Mouse (Mus musculus): ENCODE measurements around the gene Gid8.

The Gid8 gene

DNA sequence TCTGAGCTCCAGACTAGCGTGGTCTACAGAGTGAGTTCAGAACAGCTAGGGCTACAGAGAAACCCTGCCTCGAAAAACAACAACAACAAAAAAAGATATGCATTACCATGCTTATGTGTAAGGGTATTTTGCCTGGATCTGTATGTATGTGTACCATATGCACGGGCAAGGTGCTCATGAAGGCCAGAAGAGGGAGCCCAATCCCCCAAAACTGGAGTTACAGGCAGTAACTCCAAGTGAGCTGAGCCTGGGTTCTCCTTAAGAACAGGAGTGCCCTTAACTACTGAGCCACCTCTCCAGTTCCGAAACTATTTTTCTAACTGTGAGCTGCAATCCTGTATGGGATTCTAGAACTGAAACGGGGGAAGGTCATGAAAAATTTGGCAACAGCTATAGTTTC lies 3.9 kb upstream of the Gid8 start:
- in situ Hi-C loops (cut with MboI, MseI) = loop anchor here (10.0 to 25.0 kb wide), 4 partner anchors 121 to 881 kb away; partner anchors contain the start of genes Arfrp1 (in 1 of the 2), Dnajc5 (in 1 of the 2), Mrgbp (in 1 of the 2) and Ogfr (in 1 of the 2)

DNA sequence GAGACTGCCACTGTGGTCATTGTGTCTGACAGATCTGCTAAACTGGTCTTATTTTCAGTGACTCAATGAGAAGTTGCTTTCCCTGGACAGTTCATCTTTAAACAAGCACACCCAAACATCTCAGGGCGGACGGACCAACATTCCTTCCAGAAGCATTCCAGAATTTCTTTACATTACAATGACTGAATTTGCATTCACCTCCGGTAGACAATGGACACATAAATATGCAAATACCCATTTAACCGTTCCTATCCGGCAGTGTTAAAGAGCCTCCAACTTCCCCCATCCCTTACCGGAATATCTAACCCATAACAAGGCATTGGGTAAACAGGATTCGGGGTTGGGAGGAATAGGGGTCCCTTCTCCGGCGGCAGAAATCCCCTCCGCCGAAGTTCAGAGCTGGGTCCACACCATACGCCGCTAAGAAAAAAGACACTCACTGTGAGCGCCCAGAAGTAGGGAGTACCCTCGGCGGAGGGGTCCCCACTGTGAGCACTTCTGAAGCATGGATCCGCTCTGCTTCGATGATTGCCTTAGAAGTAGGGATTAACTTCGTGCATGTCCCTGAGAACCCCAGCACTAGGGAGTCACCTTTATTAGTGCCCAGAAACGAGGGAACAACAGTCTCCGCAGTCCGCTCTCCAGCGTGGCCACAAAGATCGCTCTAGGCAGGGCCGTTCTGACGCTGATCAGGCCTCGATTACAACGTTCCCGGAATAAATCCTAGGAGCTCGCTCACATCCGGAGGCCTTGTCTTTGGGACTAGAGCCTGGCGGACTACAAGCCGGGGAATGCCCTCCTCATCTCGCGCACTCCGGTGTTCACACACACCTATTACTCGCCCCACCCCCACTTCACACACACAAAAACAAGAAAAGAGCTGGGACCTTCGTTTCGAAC lies 644 bp upstream of the Gid8 start:
- in situ Hi-C loops (cut with MboI, MseI) = loop anchor here (10.0 to 25.0 kb wide), 4 partner anchors 124 to 878 kb away; partner anchors contain the start of genes Arfrp1 (in 1 of the 2), Dnajc5 (in 1 of the 2), Mrgbp (in 1 of the 2) and Ogfr (in 1 of the 2)

DNA sequence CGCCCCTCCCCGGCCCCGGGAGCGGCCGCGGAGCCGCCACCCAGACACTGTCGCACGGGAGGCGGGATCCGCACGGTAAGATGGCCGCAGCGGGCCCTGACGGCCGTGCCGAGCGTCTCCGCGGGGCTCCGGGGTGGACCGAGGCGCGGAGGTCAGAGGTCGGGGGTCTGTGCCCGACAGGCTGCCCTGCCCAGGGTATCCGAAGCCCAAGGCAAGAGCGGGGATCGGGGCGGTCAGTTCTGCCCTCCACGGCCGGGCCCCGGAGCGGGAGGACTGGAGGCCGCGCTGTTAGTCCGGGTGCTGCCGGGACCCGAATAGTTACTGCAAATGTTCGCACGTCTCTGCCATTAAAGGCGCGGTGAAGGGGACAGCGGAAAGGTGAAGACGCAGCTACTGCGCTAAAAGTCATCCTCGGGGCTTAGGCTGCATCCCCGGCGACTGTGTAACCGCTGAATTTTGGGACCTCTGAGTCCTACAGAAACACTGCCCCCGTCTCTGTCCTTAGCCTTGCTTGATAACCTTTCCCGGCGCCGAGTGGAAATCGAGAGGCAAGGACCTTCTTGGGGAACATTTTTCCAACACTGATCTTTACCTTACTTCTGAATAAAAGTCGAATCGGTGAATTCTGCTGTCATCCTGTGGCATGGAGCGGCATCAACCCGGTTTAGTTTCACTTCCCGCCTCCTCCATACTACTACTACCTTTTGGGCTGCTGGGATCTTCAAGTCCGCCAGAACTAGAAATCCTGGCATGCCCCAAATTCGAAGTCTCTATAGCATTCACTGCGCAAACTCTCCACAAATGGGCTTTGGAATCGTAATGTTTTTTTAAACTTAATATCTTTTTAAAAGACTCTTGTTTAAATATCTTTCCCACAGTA lies 599 bp downstream of the Gid8 start:
- in situ Hi-C loops (cut with MboI, MseI) = loop anchor here (25.0 kb wide), 3 partner anchors 652 to 877 kb away; partner anchors contain the start of genes Arfrp1 (in 1 of the 2), Dnajc5 (in 1 of the 2), Prpf6 (in 1 of the 2) and Samd10 (in 1 of the 2)

DNA sequence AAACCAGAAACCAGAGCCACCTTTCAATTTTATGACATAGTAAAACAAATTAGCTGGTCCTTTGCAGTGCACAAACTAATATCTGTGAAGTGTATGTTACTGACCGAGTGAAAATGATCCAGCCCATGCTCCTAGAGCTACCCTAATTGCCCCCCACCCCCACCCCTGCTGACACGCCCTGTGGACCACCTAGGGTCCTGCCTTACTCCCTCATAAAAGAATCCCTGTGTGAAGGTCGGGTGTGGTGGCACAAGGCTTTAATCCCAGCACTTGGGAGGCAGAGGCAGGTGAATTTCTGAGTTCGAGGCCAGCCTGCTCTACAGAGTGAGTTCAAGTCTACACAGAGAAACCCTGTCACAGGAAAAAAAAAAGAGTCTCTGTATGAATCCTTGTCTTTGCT lies 1.6 kb downstream of the Gid8 start:
- in situ Hi-C loops (cut with MboI, MseI) = loop anchor here (25.0 kb wide), 3 partner anchors 651 to 876 kb away; partner anchors contain the start of genes Arfrp1 (in 1 of the 2), Dnajc5 (in 1 of the 2), Prpf6 (in 1 of the 2) and Samd10 (in 1 of the 2)

DNA sequence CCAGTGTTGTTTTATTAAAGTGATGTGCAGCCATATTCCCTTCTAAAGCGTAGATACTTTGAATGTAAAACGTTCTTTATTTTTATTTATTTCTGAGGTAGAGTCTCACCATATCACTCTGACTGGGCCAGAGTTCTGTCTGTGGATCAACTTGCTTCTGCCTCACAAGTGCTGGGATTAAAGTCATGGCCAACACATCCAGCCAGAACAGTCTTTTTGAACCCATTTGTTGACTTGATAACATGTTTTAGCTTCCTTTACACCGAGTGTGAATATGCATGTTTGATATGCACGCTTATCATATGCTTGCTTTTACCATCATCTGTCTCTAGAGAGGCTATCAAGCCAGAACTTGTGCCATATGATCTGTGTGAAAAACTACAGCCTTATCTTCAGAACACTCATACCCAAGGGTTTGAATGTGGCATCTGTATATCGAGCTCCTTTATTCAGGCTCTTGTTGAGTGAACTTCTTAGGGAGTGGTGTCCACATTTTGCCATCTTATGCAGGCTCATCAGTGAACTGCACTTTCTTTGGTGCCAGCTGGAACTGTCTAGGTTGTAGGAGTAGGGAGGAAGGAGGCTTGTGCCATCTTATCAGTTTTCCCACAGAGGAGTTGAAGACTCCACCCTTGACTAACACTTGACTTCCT lies 2.2 kb downstream of the Gid8 start:
- in situ Hi-C loops (cut with MboI, MseI) = loop anchor here (25.0 kb wide), 3 partner anchors 650 to 875 kb away; partner anchors contain the start of genes Arfrp1 (in 1 of the 2), Dnajc5 (in 1 of the 2), Prpf6 (in 1 of the 2) and Samd10 (in 1 of the 2)

DNA sequence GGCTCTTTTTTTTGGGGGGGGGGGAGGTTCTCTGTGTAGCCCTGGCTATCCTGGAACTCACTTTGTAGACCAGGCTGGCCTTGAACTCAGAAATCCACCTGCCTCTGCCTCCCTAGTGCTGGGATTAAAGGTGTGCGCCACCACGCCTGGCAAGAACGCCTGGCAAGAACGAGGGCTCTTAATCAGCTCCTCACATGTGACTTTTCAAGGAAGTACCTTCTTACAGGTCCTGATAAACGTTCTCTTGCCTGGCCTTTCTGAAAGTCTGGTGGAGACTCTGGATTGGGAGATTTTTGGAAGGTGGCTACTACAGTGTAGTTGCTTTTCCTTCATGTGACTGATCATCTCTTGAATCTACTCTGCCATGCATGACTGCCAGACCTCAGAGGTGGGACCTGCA lies 12.8 kb downstream of the Gid8 start:
- in situ Hi-C loops (cut with MboI, MseI) = loop anchor here (25.0 kb wide), 3 partner anchors 640 to 865 kb away; partner anchors contain the start of genes Arfrp1 (in 1 of the 2), Dnajc5 (in 1 of the 2), Prpf6 (in 1 of the 2) and Samd10 (in 1 of the 2)

DNA sequence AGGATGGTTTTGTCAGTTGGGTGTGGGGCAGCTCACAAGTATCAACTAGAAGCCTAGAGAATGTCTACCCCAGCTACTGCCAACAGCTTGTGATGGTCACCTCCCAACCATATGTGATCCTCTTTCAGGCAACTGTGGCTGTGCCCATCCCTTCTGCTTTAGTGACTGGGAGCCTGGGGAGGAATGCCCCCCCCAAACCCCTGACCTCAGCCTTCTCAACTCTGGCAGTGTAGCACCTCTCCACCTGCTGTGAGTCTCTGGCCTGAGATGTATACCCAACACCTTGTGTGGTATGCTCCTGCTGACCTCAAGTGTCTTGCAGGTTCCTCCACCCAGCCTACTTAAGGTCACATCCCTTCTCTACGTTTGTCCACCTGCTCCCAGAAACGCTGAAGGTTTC lies 13.9 kb downstream of the Gid8 start:
- in situ Hi-C loops (cut with MboI, MseI) = loop anchor here (25.0 kb wide), 3 partner anchors 638 to 863 kb away; partner anchors contain the start of genes Arfrp1 (in 1 of the 2), Dnajc5 (in 1 of the 2), Prpf6 (in 1 of the 2) and Samd10 (in 1 of the 2)

DNA sequence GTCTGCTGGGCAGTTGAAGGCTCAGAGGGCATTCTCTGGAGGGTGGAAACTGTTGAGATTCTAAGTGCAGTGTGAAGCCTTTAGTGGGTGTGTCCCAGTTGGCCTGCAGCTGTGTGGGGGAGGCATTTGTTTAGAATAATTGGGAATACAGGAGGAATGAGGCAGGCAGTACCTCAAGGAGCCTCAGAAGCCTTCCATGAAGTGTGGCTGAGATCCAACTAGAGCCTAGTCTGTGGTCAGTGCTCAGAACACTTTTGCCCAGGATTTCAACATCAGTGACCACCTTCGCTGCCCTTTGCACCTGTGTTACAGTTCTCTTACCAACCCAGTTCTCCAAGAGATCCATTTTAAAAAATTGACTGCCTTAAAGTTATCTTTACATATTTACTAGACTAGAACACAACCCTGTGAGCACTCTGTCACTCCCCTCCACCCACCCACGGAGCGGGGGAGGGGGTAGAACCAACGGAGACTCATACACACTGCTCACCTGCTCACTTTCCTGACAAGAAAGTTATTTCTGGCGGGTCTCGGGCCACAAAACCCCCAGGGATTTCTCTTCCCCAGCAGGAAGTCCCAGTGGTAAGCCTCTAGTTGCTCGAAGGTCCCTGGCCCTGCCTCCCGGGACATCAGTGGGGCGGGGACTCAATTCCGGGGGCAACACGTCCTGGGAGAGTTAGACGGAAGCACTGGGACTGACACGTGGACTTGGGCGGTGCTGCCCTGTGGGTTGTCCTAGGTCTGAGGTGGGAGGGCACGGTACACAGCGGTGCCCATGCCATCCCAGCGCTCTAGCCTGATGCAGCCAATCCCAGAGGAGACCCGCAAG lies 14.9 kb downstream of the Gid8 start, which contains the start of gene Slc17a9:
Slc17a9 (plus strand) TSS at position 679 of the 829 bp plus-strand sequence.
- in situ Hi-C loops (cut with MboI, MseI) = loop anchor here (25.0 kb wide), 3 partner anchors 638 to 863 kb away; partner anchors contain the start of genes Arfrp1 (in 1 of the 2), Dnajc5 (in 1 of the 2), Prpf6 (in 1 of the 2) and Samd10 (in 1 of the 2)

DNA sequence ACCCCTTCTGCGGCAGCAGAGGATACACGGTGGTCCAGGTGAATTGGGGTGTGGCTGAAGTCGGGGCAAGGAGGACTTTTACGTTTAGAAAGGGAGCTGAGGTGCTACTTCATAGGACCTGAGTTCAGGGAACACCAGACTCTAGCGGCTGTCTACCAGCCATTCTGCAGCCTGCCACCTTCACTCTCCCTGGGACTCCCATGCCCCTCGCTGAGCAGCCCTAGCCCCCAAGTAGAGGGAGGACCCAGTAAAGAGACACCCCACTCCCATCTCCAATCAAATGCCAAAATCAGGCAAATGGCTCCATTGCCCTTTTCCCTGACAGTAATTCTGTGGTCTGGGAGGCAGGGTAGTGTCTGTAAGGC lies 15.5 kb downstream of the Gid8 start:
- in situ Hi-C loops (cut with MboI, MseI) = no loop called here

DNA sequence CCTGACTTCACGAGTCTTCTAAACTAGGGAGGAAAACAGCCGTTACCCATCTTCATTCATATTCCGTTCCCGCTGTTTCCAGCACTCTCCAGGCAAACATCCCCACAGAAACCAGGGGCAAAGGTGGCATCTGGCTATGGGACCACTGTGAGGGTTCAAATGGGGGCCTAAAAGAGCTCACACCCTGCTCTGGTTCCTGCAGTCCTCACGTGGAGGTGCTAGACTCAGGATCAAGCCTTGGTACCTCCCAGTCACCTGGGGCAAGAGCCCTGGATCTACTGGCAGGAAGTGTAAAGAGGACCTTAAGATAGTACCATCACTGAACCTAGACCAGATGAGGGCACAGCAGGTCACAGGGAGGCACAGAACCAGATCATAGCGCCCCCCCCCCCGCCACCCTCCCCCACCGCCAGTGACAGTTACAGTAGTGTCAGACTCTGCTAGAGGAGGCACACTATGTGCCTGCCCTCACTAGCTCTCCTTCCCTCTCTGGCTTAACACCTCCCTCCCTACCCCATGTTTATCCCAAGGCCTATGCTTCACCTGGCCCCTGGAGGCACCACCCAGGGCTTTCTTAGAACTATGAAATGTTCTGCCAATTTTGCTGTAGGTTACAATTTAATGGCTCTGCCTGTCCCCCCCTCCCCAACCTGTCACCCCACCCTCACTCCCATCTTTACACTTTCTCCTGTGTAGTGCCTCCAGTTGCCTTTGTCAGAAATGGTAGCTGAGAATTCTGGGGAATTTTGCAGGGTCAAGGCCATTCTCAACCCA lies 16.1 kb downstream of the Gid8 start:
- in situ Hi-C loops (cut with MboI, MseI) = no loop called here

DNA sequence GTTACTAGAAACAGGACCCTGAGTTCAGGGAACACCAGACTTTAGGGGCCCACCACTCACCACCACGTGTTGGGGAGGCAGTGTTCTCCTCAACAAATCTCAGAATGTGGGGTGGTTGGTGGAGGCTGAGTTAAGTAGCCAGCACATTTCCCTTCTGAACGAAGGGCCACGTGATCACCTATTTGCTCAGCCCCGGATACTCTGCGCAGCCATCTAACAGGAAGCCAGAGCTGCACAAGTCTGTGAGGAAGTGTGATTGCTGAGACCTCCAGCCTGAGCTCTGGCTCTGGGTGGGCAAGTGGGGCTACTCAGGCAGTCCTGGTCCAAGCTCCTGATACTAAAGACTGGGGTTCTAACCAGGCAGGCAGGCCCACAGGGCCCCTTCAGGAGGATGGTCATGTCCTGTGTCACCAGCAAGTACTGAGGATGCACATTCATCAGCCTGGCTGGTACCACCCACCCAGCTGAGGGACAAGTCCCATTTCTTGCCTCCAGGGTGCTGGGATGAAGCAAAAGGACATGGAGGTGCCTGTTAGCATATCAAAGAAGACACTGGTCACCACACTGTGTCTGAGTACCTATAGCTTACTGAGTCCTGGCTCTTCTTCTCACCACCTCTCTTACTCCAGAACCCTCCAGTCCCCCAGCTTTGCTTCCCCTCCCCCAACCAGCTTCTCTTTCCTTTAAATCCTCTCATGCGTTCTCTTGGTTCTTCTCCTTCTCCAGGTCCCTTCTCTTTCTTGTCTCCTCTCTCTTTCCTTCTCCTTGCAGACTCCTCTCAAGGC lies 16.9 kb downstream of the Gid8 start:
- in situ Hi-C loops (cut with MboI, MseI) = no loop called here

DNA sequence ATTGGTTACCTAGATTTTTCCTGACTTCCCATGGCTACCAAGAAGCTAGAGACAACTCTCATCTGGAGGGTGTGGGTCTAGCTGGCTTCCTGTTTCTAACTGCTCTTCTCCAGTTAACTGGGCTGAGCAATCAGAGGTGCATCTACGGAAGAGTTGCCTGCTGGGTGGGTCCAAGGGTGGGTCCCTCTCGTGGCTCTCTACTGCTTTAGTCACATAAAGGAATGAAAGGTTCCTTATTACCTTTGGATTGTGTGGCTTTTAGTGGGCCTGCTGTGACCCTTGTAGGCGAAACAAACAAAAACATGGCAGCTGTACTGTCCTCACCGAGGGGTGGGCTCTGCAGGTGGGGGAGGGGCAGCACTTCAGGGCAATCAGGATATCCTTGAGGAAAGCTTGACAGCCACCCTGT lies 17.7 kb downstream of the Gid8 start:
- in situ Hi-C loops (cut with MboI, MseI) = no loop called here

DNA sequence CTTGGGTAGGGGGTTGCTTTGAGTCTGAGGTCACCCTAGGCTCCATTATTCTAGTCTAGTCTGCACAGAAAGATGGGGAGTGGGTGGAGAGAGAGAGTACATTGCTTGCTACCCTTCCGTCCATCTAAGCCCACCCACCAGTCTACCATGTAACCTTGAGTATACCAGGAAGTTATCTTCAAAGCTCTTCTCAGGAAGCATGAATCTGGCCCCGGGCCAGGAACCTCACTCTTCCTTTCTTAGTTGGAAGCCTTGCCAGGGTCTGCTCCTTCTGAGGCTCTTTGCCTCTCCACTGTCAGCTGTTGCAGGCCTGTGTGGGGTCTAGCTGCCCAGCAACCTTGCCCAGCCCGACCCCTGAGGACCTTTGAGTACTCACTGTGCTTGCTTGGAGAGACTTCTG lies 21.1 kb downstream of the Gid8 start:
- in situ Hi-C loops (cut with MboI, MseI) = no loop called here

DNA sequence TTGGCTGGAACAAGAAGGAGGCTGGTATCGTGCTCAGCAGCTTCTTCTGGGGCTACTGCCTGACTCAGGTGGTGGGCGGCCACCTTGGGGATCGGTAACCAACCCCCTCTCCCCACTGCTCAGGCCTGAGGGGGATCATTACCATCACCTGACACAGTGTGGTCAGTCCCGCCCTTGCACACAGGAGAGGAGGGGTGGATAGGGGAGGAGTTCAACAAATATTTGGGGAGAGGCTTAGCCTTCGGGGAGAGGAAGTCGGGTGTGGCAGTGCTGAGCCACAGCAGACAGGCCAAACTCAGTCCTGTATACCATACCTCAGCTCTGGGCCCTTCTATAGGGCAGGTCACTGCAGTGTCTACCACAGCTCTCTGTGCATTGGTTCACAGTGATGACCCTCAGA lies 22.1 kb downstream of the Gid8 start:
- in situ Hi-C loops (cut with MboI, MseI) = no loop called here

DNA sequence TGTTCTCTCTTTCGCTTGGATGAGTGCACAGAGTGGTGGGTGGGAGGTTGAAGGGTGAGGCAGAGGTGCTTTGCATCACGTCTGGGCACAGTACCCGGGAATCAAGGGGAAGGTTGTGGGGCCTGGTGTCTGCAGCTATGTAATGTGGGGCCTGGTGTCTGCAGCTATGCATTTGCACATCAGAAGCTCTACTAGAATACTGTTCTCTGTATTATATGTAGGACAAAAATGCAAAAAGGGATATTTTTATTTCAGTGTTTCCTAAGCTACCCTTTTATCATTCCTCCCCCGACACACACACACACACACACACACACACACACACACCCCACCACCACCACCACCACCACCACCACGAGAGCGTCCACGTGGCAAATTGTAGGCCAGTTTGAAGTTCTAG lies 25.3 kb downstream of the Gid8 start:
- in situ Hi-C loops (cut with MboI, MseI) = no loop called here

DNA sequence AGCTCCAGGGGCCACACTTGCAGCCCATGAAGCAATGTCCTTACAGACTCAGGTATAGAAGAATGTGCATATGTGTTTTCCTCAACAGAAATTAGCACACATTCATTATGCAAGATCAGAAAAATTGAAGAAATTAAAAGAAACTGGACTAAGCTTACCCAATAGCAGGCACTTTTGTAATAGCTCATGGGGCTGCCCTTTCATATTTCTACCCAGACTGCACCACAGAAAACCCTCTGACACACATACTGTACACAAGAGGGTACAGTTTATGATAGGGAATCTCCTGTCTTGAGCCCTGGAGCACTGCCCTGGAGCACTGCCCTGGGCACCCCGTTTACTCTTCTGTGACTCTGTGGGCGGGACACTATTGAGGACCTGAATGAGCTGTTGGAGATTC lies 28.1 kb downstream of the Gid8 start:
- in situ Hi-C loops (cut with MboI, MseI) = no loop called here

DNA sequence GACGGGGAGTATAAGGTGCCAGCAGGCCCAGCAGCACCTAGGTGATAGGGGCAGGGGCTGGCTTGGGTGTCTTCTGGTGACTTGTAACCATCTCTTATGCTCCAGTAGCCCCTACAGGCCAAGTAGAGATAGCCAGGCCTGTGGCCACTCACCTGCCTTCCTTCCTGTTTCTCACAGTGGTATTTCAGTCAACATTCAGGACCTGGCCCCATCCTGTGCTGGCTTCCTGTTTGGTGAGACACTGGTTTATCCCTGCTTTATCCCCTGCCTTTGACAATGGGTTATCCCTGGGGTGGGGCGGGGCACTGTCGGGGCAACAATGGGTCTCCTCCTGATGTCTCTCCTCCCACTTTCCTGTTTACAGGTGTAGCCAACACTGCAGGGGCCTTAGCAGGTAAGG lies 30.4 kb downstream of the Gid8 start:
- in situ Hi-C loops (cut with MboI, MseI) = loop anchor here (5.0 kb wide), 3 partner anchors 63 to 158 kb away; partner anchors contain the start of gene Mrgbp (in 1 of the 2)

DNA sequence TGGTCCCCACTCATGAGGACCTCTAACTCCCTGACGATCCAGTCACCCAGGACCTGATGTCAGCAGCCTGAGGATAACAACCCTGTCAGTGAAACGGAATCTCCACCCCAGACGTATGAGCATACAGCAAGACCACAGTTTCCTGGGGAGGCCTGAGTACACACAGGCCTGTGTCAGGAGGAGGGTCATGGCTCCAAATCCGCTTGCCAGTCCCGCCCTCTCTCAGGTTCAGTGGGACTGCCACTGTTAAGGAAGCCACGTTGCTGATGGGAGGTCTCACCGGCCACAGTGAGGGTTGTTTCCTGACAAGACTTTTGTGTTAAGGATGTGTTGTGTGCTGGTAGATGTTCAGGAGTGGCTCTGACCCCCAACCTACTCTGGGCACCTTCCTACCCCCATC lies 31.5 kb downstream of the Gid8 start:
- in situ Hi-C loops (cut with MboI, MseI) = loop anchor here (5.0 kb wide), 3 partner anchors 64 to 159 kb away; partner anchors contain the start of gene Mrgbp (in 1 of the 2)

Data from T-helper 17 cell (primary cell).